16 mouse cellular contexts compared by ENCODE assay signal in genomic region chr1:177686982-177687381, GRCm38 (mm10). TPM values are rescaled to one million over a fixed set of nuclear protein-coding genes. Genes with fewer than 3 reads are reported as not detected.
A peak's percentile ranks its signal among the peaks of the same experiment; 100 is the strongest.
DNase-seq lines count a peak whose midpoint lies in the region; ATAC-seq lines count a peak whose summit lies in the region.
"Had no signal": no experiment of that assay in that cellular context is flagged by ENCODE, and none has a peak within 500 bp of the region (broad histone marks: within the 10 kb centered on the region; RNA-seq: fewer than 3 reads in every experiment).

No protein-coding gene starts in this region.

- H3K4me2 ChIP-seq in kidney, embryonic 14.5 days (replicated peaks; ENCODE audit: low read depth, low read length) = no peak overlapping the region
- no peak overlapping the region for H3K4me2 ChIP-seq in liver, embryonic 12.5 days
- H3K4me2 ChIP-seq: embryonic facial prominence, embryonic 15.5 days; forebrain, embryonic 13.5 days; limb, embryonic 12.5 days; neural tube, embryonic 13.5 days had no signal

- H3K27ac ChIP-seq in kidney, embryonic 14.5 days (ENCODE audit: low read depth, low read length) = no peak overlapping the region
- H3K27ac ChIP-seq in limb, embryonic 10.5 days = no peak overlapping the region
- H3K27ac ChIP-seq in liver, embryonic 12.5 days = no peak overlapping the region
- H3K27ac ChIP-seq: embryonic facial prominence, embryonic 15.5 days; forebrain, embryonic 13.5 days; limb, embryonic 12.5 days; neural tube, embryonic 13.5 days had no signal

- no peak for ATAC-seq in kidney, embryonic 14.5 days (ENCODE audit: low FRiP score, low TSS enrichment)
- no peak for ATAC-seq in liver, embryonic 12.5 days
- ATAC-seq: CD4-positive, CD25-positive, alpha-beta regulatory T cell, adult 4 months; forebrain, embryonic 13.5 days had no signal

- peak; percentile 27 for DNase-seq in kidney, adult 11 months
- DNase-seq in right cerebral cortex, postnatal 36 days (ENCODE audit: low spot score in 2 of 2) = peak; percentile 16 to 25
- no peak for DNase-seq in right cerebral cortex, adult 2 months (ENCODE audit: low spot score in 2 of 2)
- peak; percentile 44 for DNase-seq in kidney, postnatal 10 days
- DNase-seq in limb, embryonic 10.5 days (ENCODE audit: low spot score) = no peak
- DNase-seq: heart, postnatal 36 days had no signal

- 76% methylated on average over 5 of the region's 5 CpGs for WGBS in kidney, embryonic 14.5 days
- 86% methylated on average over 5 of the region's 5 CpGs for WGBS in limb, embryonic 10.5 days
- 73% methylated on average over 5 of the region's 5 CpGs for WGBS in liver, embryonic 12.5 days (ENCODE audit: insufficient replicate concordance)

- no peaks in the 10 kb centered on the region for H3K4me1 ChIP-seq in kidney, embryonic 14.5 days (ENCODE audit: control insufficient read depth, insufficient read depth, low read length)
- no peaks in the 10 kb centered on the region for H3K4me1 ChIP-seq in limb, embryonic 10.5 days
- H3K4me1 ChIP-seq in liver, embryonic 12.5 days = no peaks in the 10 kb centered on the region

- H3K27me3 ChIP-seq in kidney, embryonic 14.5 days (ENCODE audit: control insufficient read depth, insufficient read depth, low read length) = no peaks in the 10 kb centered on the region
- no peaks in the 10 kb centered on the region for H3K27me3 ChIP-seq in limb, embryonic 10.5 days (ENCODE audit: low read depth, poor library complexity, severe bottlenecking)
- no peaks in the 10 kb centered on the region for H3K27me3 ChIP-seq in liver, embryonic 12.5 days (replicated peaks)
- H3K27me3 ChIP-seq: embryonic facial prominence, embryonic 15.5 days; limb, embryonic 12.5 days; neural tube, embryonic 13.5 days had no signal

- no peaks in the 10 kb centered on the region for H3K9me3 ChIP-seq in kidney, embryonic 14.5 days (ENCODE audit: control insufficient read depth, low read length)
- H3K9me3 ChIP-seq in limb, embryonic 10.5 days (replicated peaks) = no peaks in the 10 kb centered on the region
- H3K9me3 ChIP-seq in liver, embryonic 12.5 days (replicated peaks) = no peaks in the 10 kb centered on the region
- H3K9me3 ChIP-seq: embryonic facial prominence, embryonic 15.5 days; forebrain, embryonic 13.5 days; limb, embryonic 12.5 days; megakaryocyte, embryonic 14.5 days; neural tube, embryonic 13.5 days had no signal

- no peaks in the 10 kb centered on the region for H3K36me3 ChIP-seq in kidney, embryonic 14.5 days (ENCODE audit: control insufficient read depth, insufficient read depth, low read length)
- no peaks in the 10 kb centered on the region for H3K36me3 ChIP-seq in limb, embryonic 10.5 days
- no peaks in the 10 kb centered on the region for H3K36me3 ChIP-seq in liver, embryonic 12.5 days
- H3K36me3 ChIP-seq: embryonic facial prominence, embryonic 15.5 days; limb, embryonic 12.5 days; neural tube, embryonic 13.5 days had no signal

- H3K4me3 ChIP-seq in kidney, embryonic 14.5 days (ENCODE audit: low read length) = no peak overlapping the region
- H3K4me3 ChIP-seq in limb, embryonic 10.5 days = no peak overlapping the region
- no peak overlapping the region for H3K4me3 ChIP-seq in liver, embryonic 12.5 days
- H3K4me3 ChIP-seq: embryonic facial prominence, embryonic 15.5 days; forebrain, embryonic 13.5 days; limb, embryonic 12.5 days; megakaryocyte, embryonic 14.5 days; neural tube, embryonic 13.5 days had no signal

- H3K9ac ChIP-seq in kidney, embryonic 14.5 days (ENCODE audit: low read depth, low read length) = no peak overlapping the region
- no peak overlapping the region for H3K9ac ChIP-seq in liver, embryonic 12.5 days
- H3K9ac ChIP-seq: embryonic facial prominence, embryonic 15.5 days; forebrain, embryonic 13.5 days; limb, embryonic 12.5 days; neural tube, embryonic 13.5 days had no signal

RNA-seq across cellular contexts. Expression of gene 1700016C15Rik, which starts 42.6 kb away (rescaled TPM):
- not detected in 2 replicates for polyA plus RNA-seq in kidney, embryonic 14.5 days (2014; fragmentation: Nextera tagmentation; extraction: Ambion mirVana)
- not detected in 2 replicates for polyA plus RNA-seq in limb, embryonic 10.5 days (2016; fragmentation: Nextera tagmentation; extraction: Ambion mirVana)
- not detected in 2 replicates for polyA plus RNA-seq in liver, embryonic 12.5 days (2016; fragmentation: Nextera tagmentation; extraction: Ambion mirVana)
- polyA plus RNA-seq: CD4-positive, CD25-positive, alpha-beta regulatory T cell, adult 4 months; forebrain, embryonic 13.5 days; limb, embryonic 12.5 days; liver, embryonic 16.5 days; neural tube, embryonic 13.5 days; spleen, adult 2 months had no signal

Comparison
In these comparisons a context has a peak if more than half of its experiments do, and no peak if none do; other contexts are left out.
1. DNase-seq: peak in kidney, adult 11 months (single experiment), right cerebral cortex, postnatal 36 days (2 of 2) and kidney, postnatal 10 days (single experiment); none in right cerebral cortex, adult 2 months (0 of 2) and limb, embryonic 10.5 days (single experiment).